Mouse (Mus musculus): ENCODE measurements around the gene Pdzd3.

- TF ChIP-seq CTCF (IDR thresholded peaks at IDR 0.05; ENCODE audit: low read depth) (no peak), EP300 (optimal IDR thresholded peaks at IDR 0.05) (no peak)
These were observed 25.3 kb downstream of the Pdzd3 start for GRCm38 (mm10) chr9:44225993-44226392.
